Mouse (Mus musculus): ENCODE data around the gene Rora.

DNA sequence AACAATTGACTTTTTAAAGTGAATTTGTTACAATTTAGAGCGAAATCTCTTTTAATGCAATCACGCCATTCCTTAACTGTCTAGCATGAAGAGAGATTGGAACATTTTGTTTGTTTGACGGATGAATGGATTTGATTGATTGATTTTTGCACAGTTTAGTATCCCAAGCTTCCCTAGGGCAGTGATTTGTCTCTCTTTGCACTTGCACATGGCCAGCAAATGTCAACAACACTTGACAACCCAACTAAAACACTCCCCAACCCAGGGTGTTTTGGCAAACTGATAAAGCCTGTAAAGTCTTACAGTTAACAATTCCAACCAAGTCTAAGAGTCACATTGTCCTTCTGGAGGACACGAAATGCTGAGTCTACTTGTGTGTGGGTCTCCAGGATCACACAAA is 733.7 kb downstream of the Rora start:
- no peak for TF ChIP-seq CTCF (IDR thresholded peaks at IDR 0.05; ENCODE audit: control insufficient read depth, insufficient read depth, insufficient replicate concordance, low read depth, low read length)
- no peak for TF ChIP-seq POLR2A (IDR thresholded peaks at IDR 0.05; ENCODE audit: control insufficient read depth, low read depth, low read length)
